Mouse (Mus musculus) ES-Bruce4 (cell line): Measurements from ENCODE around the gene Pecr. TPM values are rescaled to one million over a fixed set of nuclear protein-coding genes. Genes with fewer than 3 reads are reported as not detected.

ENCODE experiments used
- H3K27ac ChIP-seq: 2 replicates; pipeline ENCODE4 v1.5.1; 2012; ENCODE audit warnings: low read length, inconsistent platforms; ENCODE audit not compliant: insufficient read depth
- H3K27me3 ChIP-seq: 2 replicates; pipeline ENCODE4 v1.6.1; 2012; ENCODE audit warnings: mild to moderate bottlenecking, low read length, inconsistent platforms; ENCODE audit not compliant: control insufficient read depth, poor library complexity, insufficient read depth, severe bottlenecking
- H3K36me3 ChIP-seq: 2 replicates; pipeline ENCODE4 v1.6.1; 2012; ENCODE audit warnings: inconsistent platforms, mild to moderate bottlenecking, low read length, moderate library complexity; ENCODE audit not compliant: control insufficient read depth, poor library complexity, insufficient read depth, severe bottlenecking
- H3K4me1 ChIP-seq: one replicate; pipeline ENCODE4 v1.8.1; 2011; ENCODE audit warnings: low read length; ENCODE audit not compliant: control insufficient read depth, insufficient read depth
- H3K4me3 ChIP-seq: 2 replicates; pipeline ENCODE4 v1.5.1; 2011; ENCODE audit warnings: low read depth, mild to moderate bottlenecking, low read length
- H3K9ac ChIP-seq: 2 replicates; pipeline ENCODE4 v1.6.1; 2012; ENCODE audit warnings: low read depth, mild to moderate bottlenecking, inconsistent platforms; ENCODE audit not compliant: poor library complexity, severe bottlenecking
- H3K9me3 ChIP-seq: replicated peaks from 2 replicates; pipeline ENCODE4 v1.6.1; 2012; ENCODE audit warnings: mild to moderate bottlenecking, low read length, inconsistent platforms; ENCODE audit not compliant: control insufficient read depth, poor library complexity, insufficient read depth, severe bottlenecking
- CTCF ChIP-seq: IDR thresholded peaks from one replicate; pipeline ENCODE4 v1.8.1; 2011; ENCODE audit warnings: low read depth, low read length
- EP300 ChIP-seq: IDR thresholded peaks from 2 replicates; pipeline ENCODE4 v1.6.1; 2011; ENCODE audit warnings: low read depth, low read length; ENCODE audit not compliant: insufficient read depth
- POLR2A ChIP-seq: IDR thresholded peaks from one replicate; pipeline ENCODE4 v1.8.1; 2011; ENCODE audit warnings: low read length; ENCODE audit not compliant: insufficient read depth
- polyA plus RNA-seq: library from polyadenylated mRNA; stranded (reverse); fragments of >200 nt; gene quantifications from 2 replicates; pipeline ENCODE4 v1.2.4, GENCODE M21; 2011; ENCODE audit warnings: low read depth; ENCODE audit not compliant: missing spikeins, insufficient read depth, insufficient read length

The Pecr gene
- polyA plus RNA-seq, 1 experiment: 67.1 TPM

- no peak for TF ChIP-seq CTCF
- TF ChIP-seq EP300: no peak
- no peak for TF ChIP-seq POLR2A
- Histone ChIP-seq H3K36me3 (no peaks in the 10 kb centered on the region), H3K27me3 (no peaks in the 10 kb centered on the region), H3K4me1 (no peaks in the 10 kb centered on the region), H3K4me3 (no peak overlapping the region), H3K9me3 (no peaks in the 10 kb centered on the region), H3K9ac (no peak overlapping the region), H3K27ac (no peak overlapping the region)
Observed at GRCm38 (mm10) chr1:72291421-72291820, 7.3 kb upstream of the Pecr start.

GRCm38 (mm10) chr1:72290896-72291295 lies 6.8 kb upstream of the Pecr start:
- Histone ChIP-seq H3K27ac (no peak overlapping the region), H3K4me1 (no peaks in the 10 kb centered on the region), H3K27me3 (no peaks in the 10 kb centered on the region), H3K36me3 (no peaks in the 10 kb centered on the region), H3K9me3 (no peaks in the 10 kb centered on the region), H3K9ac (no peak overlapping the region), H3K4me3 (no peak overlapping the region)
- TF ChIP-seq CTCF: no peak

- H3K9me3 ChIP-seq: no peaks in the 10 kb centered on the region
- no peaks in the 10 kb centered on the region for H3K27me3 ChIP-seq
- H3K9ac ChIP-seq: no peak overlapping the region
- no peaks in the 10 kb centered on the region for H3K36me3 ChIP-seq
- no peak overlapping the region for H3K4me3 ChIP-seq
- H3K27ac ChIP-seq: no peak overlapping the region
- H3K4me1 ChIP-seq: no peaks in the 10 kb centered on the region
- no peak for TF ChIP-seq POLR2A
- no peak for TF ChIP-seq CTCF
- TF ChIP-seq EP300: no peak
Observed at GRCm38 (mm10) chr1:72288527-72289150, 4.5 kb upstream of the Pecr start.

- no peak overlapping the region for H3K27ac ChIP-seq
- no peaks in the 10 kb centered on the region for H3K27me3 ChIP-seq
- no peaks in the 10 kb centered on the region for H3K9me3 ChIP-seq
- H3K4me3 ChIP-seq: no peak overlapping the region
- no peak overlapping the region for H3K9ac ChIP-seq
- H3K36me3 ChIP-seq: no peaks in the 10 kb centered on the region
- no peaks in the 10 kb centered on the region for H3K4me1 ChIP-seq
- TF ChIP-seq POLR2A: no peak
- TF ChIP-seq EP300: no peak
- no peak for TF ChIP-seq CTCF
Observed at GRCm38 (mm10) chr1:72287893-72288292, 3.8 kb upstream of the Pecr start.

GRCm38 (mm10) chr1:72286904-72287303 lies 2.8 kb upstream of the Pecr start:
- H3K4me1 ChIP-seq: no peaks in the 10 kb centered on the region
- no peak overlapping the region for H3K4me3 ChIP-seq
- no peaks in the 10 kb centered on the region for H3K36me3 ChIP-seq
- H3K27ac ChIP-seq: no peak overlapping the region
- TF ChIP-seq POLR2A: no peak
- TF ChIP-seq CTCF: no peak
- no peak for TF ChIP-seq EP300
- H3K9ac ChIP-seq: no peak overlapping the region
- H3K9me3 ChIP-seq: no peaks in the 10 kb centered on the region
- no peaks in the 10 kb centered on the region for H3K27me3 ChIP-seq

- no peak overlapping the region for H3K27ac ChIP-seq
- no peaks in the 10 kb centered on the region for H3K27me3 ChIP-seq
- TF ChIP-seq POLR2A (no peak), CTCF (no peak), EP300 (no peak)
- H3K36me3 ChIP-seq: no peaks in the 10 kb centered on the region
- no peaks in the 10 kb centered on the region for H3K4me1 ChIP-seq
- no peaks in the 10 kb centered on the region for H3K9me3 ChIP-seq
- no peak overlapping the region for H3K9ac ChIP-seq
- H3K4me3 ChIP-seq: peak overlapping the region; percentile 24; the same call in 1 of the 2 replicates
Observed at GRCm38 (mm10) chr1:72284539-72284938, 425 bp upstream of the Pecr start.
